Mouse (Mus musculus) kidney, embryonic 16.5 days (tissue): Measurements from ENCODE around the gene Mdm4. TPM values are rescaled to one million over a fixed set of nuclear protein-coding genes. Genes with fewer than 3 reads are reported as not detected.

Source experiments
- ATAC-seq: fragments of 200-750 bp; cut with Nextera tagmentation; 2 replicates; pipeline ENCODE4 v1.8.0; 2017; ENCODE audit warnings: moderate TSS enrichment; ENCODE audit not compliant: low FRiP score, low TSS enrichment
- H3K27ac ChIP-seq: fragments of 300-500 bp; sonication (generic); 2 replicates; pipeline ENCODE4 v1.5.1; 2014; ENCODE audit warnings: low read length
- H3K27me3 ChIP-seq: fragments of 300-500 bp; sonication (generic); 2 replicates; pipeline ENCODE4 v1.6.1; 2014; ENCODE audit warnings: low read length, control low read depth, mixed read lengths; ENCODE audit not compliant: insufficient read depth
- H3K36me3 ChIP-seq: fragments of 300-500 bp; sonication (generic); 2 replicates; pipeline ENCODE4 v1.6.1; 2014; ENCODE audit warnings: low read length, control low read depth, mixed read lengths; ENCODE audit not compliant: insufficient read depth
- H3K4me1 ChIP-seq: fragments of 300-500 bp; sonication (generic); 2 replicates; pipeline ENCODE4 v1.6.1; 2014; ENCODE audit warnings: low read length, control low read depth, mixed read lengths; ENCODE audit not compliant: insufficient read depth
- H3K4me2 ChIP-seq: fragments of 300-500 bp; sonication (generic); replicated peaks from 2 replicates; pipeline ENCODE4 v1.6.1; 2014; ENCODE audit warnings: low read depth, low read length
- H3K4me3 ChIP-seq: fragments of 300-500 bp; sonication (generic); 2 replicates; pipeline ENCODE4 v1.5.1; 2014; ENCODE audit warnings: mild to moderate bottlenecking, low read length
- H3K9ac ChIP-seq: fragments of 300-500 bp; sonication (generic); replicated peaks from 2 replicates; pipeline ENCODE4 v1.6.1; 2014; ENCODE audit warnings: low read length
- H3K9me3 ChIP-seq: fragments of 300-500 bp; sonication (generic); 2 replicates; pipeline ENCODE4 v1.6.1; 2016; ENCODE audit warnings: low read length, control low read depth
- WGBS: fragments of 180-500 bp; shearing (Covaris S2); extraction: QIAGEN DNeasy Blood & Tissue Kit; methylation state at CpG from one replicate; pipeline ENCODE4 v1.1.7; 2014; 5-methylcytosine and 5-hydroxymethylcytosine counted together
- microRNA-seq: library from miRNA; unstranded; fragments of <30 nt; microRNA quantifications from one replicate; pipeline ENCODE4, GENCODE M21; 2016
- polyA plus RNA-seq: library from polyadenylated mRNA; unstranded; fragments of >200 nt; fragmentation: Nextera tagmentation; extraction: Ambion mirVana; gene quantifications from 2 replicates; pipeline ENCODE4 v1.2.1, GENCODE M21; 2015

The Mdm4 gene
- polyA plus RNA-seq, 1 experiment from 2014 or later: 27.2 TPM

DNA sequence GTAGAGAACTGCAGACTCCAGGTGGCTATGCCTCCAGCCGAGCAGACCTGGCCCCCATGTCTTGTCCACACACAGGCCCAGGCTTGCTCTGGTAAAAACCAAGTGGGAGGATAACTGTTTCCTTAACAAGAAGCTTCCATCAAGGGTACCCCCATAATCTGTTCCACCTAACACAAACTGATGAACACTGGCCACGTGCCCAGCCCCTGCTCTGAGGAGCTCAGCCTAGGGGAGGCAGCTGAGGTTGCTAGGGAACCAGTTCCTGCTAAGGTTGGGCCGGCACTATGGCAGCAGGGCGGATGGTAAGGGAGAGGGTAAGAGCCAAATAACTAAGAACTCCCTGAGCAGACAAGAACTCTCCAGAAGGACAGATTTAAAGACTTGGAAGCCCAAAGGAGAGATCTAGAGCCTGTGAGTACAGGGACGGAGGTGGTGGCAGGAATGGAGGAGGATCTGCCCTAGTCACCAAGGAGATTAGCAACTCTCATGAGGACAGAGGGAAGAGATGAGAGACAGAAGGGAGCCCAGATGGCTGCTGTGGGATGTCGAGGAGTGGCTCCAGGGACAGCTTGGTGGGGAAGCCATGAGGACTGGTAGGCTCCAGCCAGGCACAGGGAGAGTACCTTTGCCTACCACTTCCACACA is 114.4 kb downstream of the Mdm4 start:
- H3K36me3 ChIP-seq: no peaks in the 10 kb centered on the region
- H3K27me3 ChIP-seq: no peaks in the 10 kb centered on the region
- 61% methylated on average over 6 of the region's 6 CpGs for WGBS
- H3K4me2 ChIP-seq: no peak overlapping the region
- no peak overlapping the region for H3K4me3 ChIP-seq
- no peaks in the 10 kb centered on the region for H3K9me3 ChIP-seq
- no peak overlapping the region for H3K9ac ChIP-seq
- no peak overlapping the region for H3K27ac ChIP-seq
- peaks cover 9% of the 10 kb centered on the region for H3K4me1 ChIP-seq
- ATAC-seq: no peak

- H3K9ac ChIP-seq: no peak overlapping the region
- H3K4me2 ChIP-seq: no peak overlapping the region
- no peaks in the 10 kb centered on the region for H3K4me1 ChIP-seq
- H3K27ac ChIP-seq: no peak overlapping the region
- ATAC-seq: no peak
- H3K4me3 ChIP-seq: no peak overlapping the region
- WGBS: 47% methylated on average over 11 of the region's 11 CpGs
- no peaks in the 10 kb centered on the region for H3K27me3 ChIP-seq
- H3K36me3 ChIP-seq: no peaks in the 10 kb centered on the region
- no peaks in the 10 kb centered on the region for H3K9me3 ChIP-seq
Measured at GRCm38 (mm10) chr1:132910414-132911041, 119.8 kb downstream of the Mdm4 start.

GRCm38 (mm10) chr1:132909951-132910350 is 120.4 kb downstream of the Mdm4 start:
- WGBS: 94% methylated on average over 1 of the region's 1 CpGs
- Histone ChIP-seq H3K4me1 (no peaks in the 10 kb centered on the region), H3K4me3 (no peak overlapping the region)

More at GRCm38 (mm10) chr1:132909951-132910350, 120.4 kb downstream of the Mdm4 start:
- H3K9ac ChIP-seq: no peak overlapping the region
- H3K27me3 ChIP-seq: no peaks in the 10 kb centered on the region
- no peak overlapping the region for H3K27ac ChIP-seq
- no peak overlapping the region for H3K4me2 ChIP-seq
- H3K9me3 ChIP-seq: no peaks in the 10 kb centered on the region
- no peak for ATAC-seq
- no peaks in the 10 kb centered on the region for H3K36me3 ChIP-seq

Small RNA genes lying within 50 kb of the gene (microRNA-seq; reads per million reads assigned to microRNA genes)
- gene Gm44300: not detected

Other genes starting within 250 kb of the Mdm4 start
- 4.1 and 5.2 TPM in 2 replicates for gene Lrrn2, start 150.3 kb downstream of the Mdm4 start, polyA plus RNA-seq
- 5.1 and 5.8 TPM in 2 replicates for gene Pik3c2b, start 15.1 kb upstream of the Mdm4 start, polyA plus RNA-seq
- gene Ppp1r15b, start 100.6 kb upstream of the Mdm4 start, polyA plus RNA-seq: 45.7 and 47.7 TPM in 2 replicates
- 8.5 and 9.7 TPM in 2 replicates for gene Plekha6, start 133.6 kb upstream of the Mdm4 start, polyA plus RNA-seq